Comparison of ENCODE assay signal across 11 mouse cellular contexts in genomic region chr5:120749688-120750087, GRCm38 (mm10). TPM values are rescaled to one million over a fixed set of nuclear protein-coding genes. Genes with fewer than 3 reads are reported as not detected.
A peak's percentile ranks its signal among the peaks of the same experiment; 100 is the strongest.
DNase-seq lines count a peak whose midpoint lies in the region; ATAC-seq and TF ChIP-seq lines count a peak whose summit lies in the region.
"Had no signal": no experiment of that assay in that cellular context is flagged by ENCODE, and none has a peak within 500 bp of the region (broad histone marks: within the 10 kb centered on the region; RNA-seq: fewer than 3 reads in every experiment).

TSS of gene Oas2 (minus strand) at chr5:120749853.

- ATAC-seq in common myeloid progenitor, adult 5-6 weeks (replicated peaks; ENCODE audit: low read depth, poor library complexity, severe bottlenecking): peak; percentile 74; the same call in 1 of the 2 replicates
- ATAC-seq: hindbrain, embryonic 16.5 days had no signal

- no peaks in the 10 kb centered on the region for H3K36me3 ChIP-seq in small intestine, adult 2 months (ENCODE audit: control insufficient read depth, insufficient read depth, low read length)
- H3K36me3 ChIP-seq: lung, embryonic 15.5 days had no signal

- peak within 1 kb of the TSS; percentile 31 for H3K27ac ChIP-seq in gastrocnemius, adult 2 months
- H3K27ac ChIP-seq in small intestine, adult 2 months (ENCODE audit: insufficient read depth, low read depth, low read length): no peak within 1 kb of the TSS
- H3K27ac ChIP-seq: lung, embryonic 15.5 days had no signal

- no peak for DNase-seq in gastrocnemius, adult 2 months
- no peak for DNase-seq in gastrocnemius, postnatal 4 days (ENCODE audit: low spot score in 2 of 2)
- no peak for DNase-seq in lung, adult 2 months
- no peak for DNase-seq in lung, postnatal 25 days (ENCODE audit: low spot score)
- no peak for DNase-seq in cerebellum, postnatal 14 days
- DNase-seq in left cerebral cortex, adult 11 months (ENCODE audit: low spot score): no peak
- DNase-seq: thymus, adult 18-20 months had no signal

- no peak for TF ChIP-seq POLR2A in lung, adult 2 months (IDR thresholded peaks at IDR 0.05; ENCODE audit: borderline replicate concordance, extremely low read depth, low read depth, low read length)
- TF ChIP-seq POLR2A in small intestine, adult 2 months (IDR thresholded peaks at IDR 0.05; ENCODE audit: low read depth, low read length): peak; percentile 33; the same call in 1 of the 2 replicates

- H3K4me3 ChIP-seq in gastrocnemius, adult 2 months: peak within 1 kb of the TSS; percentile 41
- H3K4me3 ChIP-seq in lung, adult 2 months (replicated peaks; ENCODE audit: extremely low read depth, low read depth, low read length): peak within 1 kb of the TSS; percentile 42
- peak within 1 kb of the TSS; percentile 42 for H3K4me3 ChIP-seq in small intestine, adult 2 months (ENCODE audit: low read depth, low read length)
- H3K4me3 ChIP-seq: lung, embryonic 15.5 days had no signal

- H3K4me1 ChIP-seq in lung, adult 2 months (ENCODE audit: control insufficient read depth, insufficient read depth, low read length): no peaks in the 10 kb centered on the region
- H3K4me1 ChIP-seq in small intestine, adult 2 months (ENCODE audit: control insufficient read depth, insufficient read depth, insufficient read length, low read length): no peaks in the 10 kb centered on the region
- H3K4me1 ChIP-seq: lung, embryonic 15.5 days had no signal

- intact Hi-C loops in gastrocnemius, adult 2 months (cut with DNase I): loop anchor here (5.0 to 10.0 kb wide), 2 partner anchors 72 to 125 kb away; no protein-coding TSS in a partner anchor

- WGBS in lung, adult 2 months: 30% methylated on average over 5 of the region's 5 CpGs
- WGBS in small intestine, adult 2 months: 25% methylated on average over 5 of the region's 5 CpGs

- no peaks in the 10 kb centered on the region for H3K27me3 ChIP-seq in small intestine, adult 2 months (ENCODE audit: control insufficient read depth, insufficient read depth, low read length)
- H3K27me3 ChIP-seq: lung, embryonic 15.5 days had no signal

- no peak for TF ChIP-seq CTCF in gastrocnemius, adult 2 months (IDR thresholded peaks at IDR 0.05)
- no peak for TF ChIP-seq CTCF in lung, adult 2 months (IDR thresholded peaks at IDR 0.05; ENCODE audit: insufficient read depth, low read length)
- no peak for TF ChIP-seq CTCF in small intestine, adult 2 months (IDR thresholded peaks at IDR 0.05; ENCODE audit: extremely low read depth, insufficient read length, insufficient replicate concordance, low read depth, low read length)

RNA-seq across cellular contexts. Expression of gene Oas2, which starts in this region (rescaled TPM):
- total RNA-seq in gastrocnemius, adult 2 months (2021): under 1 TPM; 0.10 to 0.28 TPM
- under 1 TPM; 0.23 to 0.25 TPM for total RNA-seq in gastrocnemius, postnatal 4 days (2021)
- polyA plus RNA-seq in lung, adult 2 months (2012; rRNA removed): 4.5 and 5.0 TPM in 2 replicates
- total RNA-seq in common myeloid progenitor, adult 5-6 weeks (2017): 0.64 and 0.68 TPM in 2 replicates
- 2.9 and 7.4 TPM in 2 replicates for polyA plus RNA-seq in small intestine, adult 2 months (2012; rRNA removed)

Comparison
In these comparisons a context has a peak if more than half of its experiments do, and no peak if none do; other contexts are left out.
1. Peak in ATAC-seq in common myeloid progenitor, adult 5-6 weeks; RNA of the gene not detected or under 1 TPM.